Mouse (Mus musculus) small intestine, adult 2 months (tissue): ENCODE measurements around the gene Cend1. TPM values are rescaled to one million over a fixed set of nuclear protein-coding genes. Genes with fewer than 3 reads are reported as not detected.

Experiments
- H3K27ac ChIP-seq: fragments of 200-500 bp; 2 replicates; pipeline ENCODE4 v1.5.1; 2012; ENCODE audit warnings: low read depth, low read length, control low read depth, inconsistent platforms; ENCODE audit not compliant: insufficient read depth
- H3K27me3 ChIP-seq: fragments of 200-500 bp; 2 replicates; pipeline ENCODE4 v1.6.1; 2012; ENCODE audit warnings: mild to moderate bottlenecking, moderate library complexity, low read length, inconsistent platforms; ENCODE audit not compliant: control insufficient read depth, insufficient read depth
- H3K36me3 ChIP-seq: fragments of 200-500 bp; 2 replicates; pipeline ENCODE4 v1.6.1; 2012; ENCODE audit warnings: mild to moderate bottlenecking, low read length, control low read depth, inconsistent platforms; ENCODE audit not compliant: control insufficient read depth, insufficient read depth
- H3K4me1 ChIP-seq: fragments of 200-500 bp; 2 replicates; pipeline ENCODE4 v1.6.1; 2012; ENCODE audit warnings: low read length, inconsistent platforms, mixed read lengths; ENCODE audit not compliant: control insufficient read depth, insufficient read depth, insufficient read length
- H3K4me3 ChIP-seq: fragments of 200-500 bp; 2 replicates; pipeline ENCODE4 v1.5.1; 2012; ENCODE audit warnings: low read depth, mild to moderate bottlenecking, control low read depth, inconsistent platforms, low read length, moderate library complexity
- CTCF ChIP-seq: fragments of 200-500 bp; IDR thresholded peaks from 2 replicates; pipeline ENCODE4 v1.5.1; 2012; ENCODE audit warnings: low read depth, mild to moderate bottlenecking, control low read depth, inconsistent platforms, low read length, moderate library complexity, mixed read lengths; ENCODE audit not compliant: insufficient replicate concordance, insufficient read length; ENCODE audit errors: extremely low read depth
- POLR2A ChIP-seq: fragments of 200-500 bp; IDR thresholded peaks from 2 replicates; pipeline ENCODE4 v1.6.1; 2012; ENCODE audit warnings: low read depth, mild to moderate bottlenecking, control low read depth, inconsistent platforms, low read length, moderate library complexity
- WGBS: fragments of 180-500 bp; shearing (Covaris S2); methylation state at CpG from one replicate; pipeline ENCODE4 v1.1.7; 2018; 5-methylcytosine and 5-hydroxymethylcytosine counted together
- polyA plus RNA-seq: library from polyadenylated mRNA; depleted of rRNA; stranded (reverse); fragments of >200 nt; gene quantifications from 2 replicates; pipeline ENCODE4 v1.2.3, GENCODE M21; 2012; rRNA removed

Gene Cend1
- 0.84 and 1.0 TPM in 2 replicates for polyA plus RNA-seq

DNA sequence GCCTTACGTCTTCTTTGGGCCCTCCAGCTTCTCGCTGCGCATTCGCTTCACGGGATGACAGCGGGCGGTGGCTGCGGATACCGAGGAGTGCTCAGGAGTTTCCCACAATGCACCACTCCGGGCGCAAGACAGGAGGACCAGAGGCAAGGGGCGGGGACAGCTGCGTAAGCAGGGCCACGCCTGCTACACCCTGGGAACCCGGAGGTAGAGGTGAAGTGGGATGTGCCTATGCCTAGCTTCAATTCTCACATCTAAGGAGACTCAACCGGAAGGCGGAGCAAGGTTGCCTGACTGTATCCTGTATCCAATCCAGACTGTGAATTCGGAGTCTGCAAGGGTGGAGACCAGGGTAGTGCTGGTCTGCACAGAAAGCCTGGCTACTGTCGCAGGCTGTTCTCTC lies at the start of gene Cend1:
TSS of gene Cend1 (minus strand) at position 182 of the 400 bp plus-strand sequence.
- WGBS = 27% methylated on average over 19 of the region's 19 CpGs
- TF ChIP-seq POLR2A = no peak
- Histone ChIP-seq H3K4me3 (no peak within 1 kb of the TSS), H3K27ac (no peak within 1 kb of the TSS), H3K27me3 (no peaks in the 10 kb centered on the region), H3K36me3 (peaks cover 38% of the 10 kb centered on the region), H3K4me1 (peaks cover 16% of the 10 kb centered on the region)

DNA sequence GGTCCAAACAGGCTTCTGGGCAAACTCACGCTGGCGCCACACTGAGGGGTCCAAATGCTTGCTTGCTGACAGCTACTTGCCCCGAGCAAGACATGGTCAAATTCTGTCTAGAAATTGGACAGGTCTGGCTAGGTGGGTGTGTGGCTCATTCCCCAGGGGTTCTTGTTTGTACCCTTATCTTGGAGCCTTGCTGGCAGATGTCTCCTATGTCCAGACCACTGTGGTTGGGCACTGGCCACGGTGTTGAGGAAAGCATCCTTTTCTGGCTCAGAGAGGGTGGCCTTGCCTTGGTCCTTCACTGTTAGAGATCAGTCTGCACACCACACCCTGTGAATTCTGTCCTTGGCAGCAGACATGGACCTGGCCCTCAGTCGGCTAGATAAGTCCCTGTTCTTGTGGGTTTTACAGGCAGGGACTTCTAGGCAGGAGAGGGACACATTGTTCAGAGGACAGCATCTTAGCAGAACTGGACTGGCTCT lies 49.0 kb upstream of the Cend1 start:
- TF ChIP-seq POLR2A = no peak
- TF ChIP-seq CTCF = no peak
- Histone ChIP-seq H3K27ac (no peak overlapping the region), H3K4me3 (no peak overlapping the region), H3K4me1 (peaks cover 36% of the 10 kb centered on the region), H3K27me3 (peaks cover 17% of the 10 kb centered on the region), H3K36me3 (no peaks in the 10 kb centered on the region)
- 56% methylated on average over 5 of the region's 5 CpGs for WGBS

DNA sequence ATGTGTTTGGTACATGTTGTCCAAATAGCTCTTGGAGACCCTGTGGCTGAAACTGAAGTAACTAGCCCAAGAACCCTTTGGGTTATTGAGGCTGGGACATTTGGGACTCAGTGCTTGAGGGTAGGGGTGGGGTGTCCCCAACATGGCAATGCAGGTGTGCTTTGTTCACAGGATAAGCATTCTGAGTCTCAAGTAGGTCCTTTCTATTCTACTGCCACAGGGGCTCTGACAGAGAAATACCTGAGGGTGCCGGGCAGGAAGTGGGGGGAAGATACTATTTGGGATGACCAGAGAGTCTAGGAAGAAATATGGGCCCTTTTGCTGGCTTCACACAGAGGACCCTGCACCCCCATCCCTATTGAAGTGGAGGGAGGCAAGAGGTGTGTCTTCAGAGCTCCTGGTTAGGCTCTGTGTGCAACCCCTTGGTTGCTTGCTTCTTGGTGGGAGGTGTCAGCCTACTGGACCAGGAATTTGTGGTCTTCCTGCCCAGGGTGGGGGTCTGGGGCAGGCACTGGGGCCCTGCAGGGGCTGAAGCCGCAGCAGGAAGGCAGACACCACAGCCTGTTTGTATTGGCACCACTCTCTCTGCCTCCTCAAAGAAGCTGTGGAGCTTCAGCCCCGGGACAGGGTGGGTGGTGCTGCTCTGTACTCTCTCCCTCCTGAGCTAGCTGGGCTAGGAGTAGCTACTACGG lies 48.4 kb upstream of the Cend1 start:
- no peak overlapping the region for H3K4me3 ChIP-seq

DNA sequence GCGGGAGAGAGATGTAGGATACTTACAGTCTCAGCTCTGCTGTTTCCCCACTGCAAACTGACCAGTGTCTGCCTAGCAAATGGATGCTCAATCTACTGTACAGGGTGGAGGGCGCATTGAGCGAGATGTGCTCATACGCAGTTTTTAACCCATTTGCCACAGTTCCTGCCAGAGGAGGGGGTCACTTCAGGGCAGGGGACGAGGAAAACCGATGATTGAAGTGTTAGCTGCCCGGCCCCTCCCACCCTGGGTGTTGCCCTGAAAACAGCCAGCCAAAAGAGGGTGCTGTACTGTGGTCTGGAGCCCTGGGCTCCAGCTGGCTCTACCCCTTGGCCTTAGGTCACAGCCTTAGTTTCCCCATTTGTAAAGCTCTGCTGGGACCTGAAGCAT lies 47.7 kb upstream of the Cend1 start:
- peaks cover 8% of the 10 kb centered on the region for H3K27me3 ChIP-seq
- H3K4me1 ChIP-seq = peaks cover 28% of the 10 kb centered on the region
- TF ChIP-seq CTCF (no peak), POLR2A (no peak)
- H3K36me3 ChIP-seq = peaks cover 5% of the 10 kb centered on the region; the same call in 1 of the 2 replicates
- peak overlapping the region; percentile 89 for H3K4me3 ChIP-seq
- peak overlapping the region; percentile 72 for H3K27ac ChIP-seq
- 11% methylated on average over 7 of the region's 7 CpGs for WGBS

More for the DNA sequence above, 48.4 kb upstream of the Cend1 start:
- Histone ChIP-seq H3K27ac (peak overlapping the region; percentile 72; the same call in 1 of the 2 replicates), H3K4me1 (peaks cover 35% of the 10 kb centered on the region), H3K27me3 (peaks cover 14% of the 10 kb centered on the region), H3K36me3 (peaks cover 2% of the 10 kb centered on the region; the same call in 1 of the 2 replicates)
- TF ChIP-seq POLR2A = no peak
- TF ChIP-seq CTCF = no peak
- WGBS = 45% methylated on average over 4 of the region's 4 CpGs

DNA sequence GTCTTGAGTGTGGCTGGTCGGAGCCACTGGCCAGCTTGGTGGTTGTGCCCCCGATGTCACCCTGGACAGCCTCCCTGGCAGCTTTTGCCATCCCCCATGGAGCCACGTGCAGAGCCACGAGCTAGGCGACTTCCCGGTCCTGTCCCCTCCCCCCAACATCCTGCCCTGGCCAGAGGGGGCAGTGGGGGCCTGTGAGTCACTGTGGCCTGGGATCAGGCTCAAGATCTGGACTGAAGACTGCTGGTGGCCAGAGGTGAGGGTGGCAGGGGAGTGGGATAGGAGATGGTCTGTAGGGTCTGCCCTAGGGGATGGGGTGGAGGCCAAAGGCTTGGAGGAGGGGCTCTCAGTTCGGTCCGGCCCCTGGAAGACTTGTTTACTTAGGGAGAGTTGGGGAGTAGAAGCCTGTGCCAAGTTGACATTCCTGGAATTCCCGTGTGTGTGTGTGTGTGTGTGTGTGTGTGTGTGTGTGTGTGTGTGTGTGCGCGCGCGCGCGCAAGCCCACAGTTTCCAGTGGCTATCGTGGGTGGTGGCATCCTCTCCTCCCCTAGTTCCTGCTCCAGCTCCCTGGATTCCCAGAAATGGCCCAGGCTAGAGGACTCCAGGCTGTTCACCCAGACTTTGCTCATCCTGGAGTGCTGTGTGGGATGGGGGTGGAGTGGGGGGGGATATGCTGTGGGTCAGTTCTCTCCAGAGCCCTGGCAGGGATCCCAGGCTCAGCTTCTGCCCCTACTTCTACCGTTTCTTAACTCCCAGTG lies 47.1 kb upstream of the Cend1 start:
- Histone ChIP-seq H3K36me3 (peaks cover 9% of the 10 kb centered on the region), H3K27ac (peak overlapping the region; percentile 72)
- WGBS = 1% methylated on average over 17 of the region's 17 CpGs

DNA sequence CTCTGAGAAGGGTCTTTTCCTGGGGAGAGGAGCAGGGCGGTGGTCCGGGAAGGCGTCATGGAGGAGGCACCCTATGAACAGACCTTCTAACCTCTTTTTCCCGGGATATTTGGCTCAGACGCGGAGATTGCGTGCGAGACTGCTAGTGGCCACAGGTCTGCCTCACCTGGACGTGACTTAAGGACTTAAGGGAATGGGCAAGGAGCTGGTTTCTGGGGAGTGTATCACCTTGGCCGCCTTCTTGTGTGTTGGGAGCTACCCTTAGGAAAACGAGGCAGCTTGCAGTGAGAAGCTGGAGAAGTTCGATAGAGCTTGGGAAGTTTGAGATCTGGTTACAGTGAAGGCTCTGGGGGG lies 46.5 kb upstream of the Cend1 start:
- H3K27me3 ChIP-seq = no peaks in the 10 kb centered on the region
- 1% methylated on average over 12 of the region's 12 CpGs for WGBS
- H3K4me3 ChIP-seq = peak overlapping the region; percentile 89
- H3K36me3 ChIP-seq = peaks cover 15% of the 10 kb centered on the region
- H3K27ac ChIP-seq = peak overlapping the region; percentile 72
- H3K4me1 ChIP-seq = peaks cover 23% of the 10 kb centered on the region
- TF ChIP-seq CTCF = no peak

More for the DNA sequence above, 47.1 kb upstream of the Cend1 start:
- H3K4me1 ChIP-seq = peaks cover 26% of the 10 kb centered on the region
- H3K27me3 ChIP-seq = peaks cover 2% of the 10 kb centered on the region
- H3K4me3 ChIP-seq = peak overlapping the region; percentile 89
- TF ChIP-seq POLR2A = no peak; the same call in none of the 2 replicates
